Mouse (Mus musculus) E14TG2a.4 (cell line): Measurements from ENCODE around the gene Cpeb1.
A peak's percentile ranks its signal among the peaks of the same experiment; 100 is the strongest.

ENCODE experiments used
- CTCF ChIP-seq: conservative IDR thresholded peaks from 2 replicates; pipeline ENCODE4 v1.5.1; 2014; ENCODE audit warnings: low read length
- NANOG ChIP-seq: IDR thresholded peaks from 2 replicates; pipeline ENCODE4 v1.6.1; 2014; ENCODE audit warnings: borderline replicate concordance, low read length, mixed read lengths
- POU5F1 ChIP-seq: IDR thresholded peaks from 2 replicates; pipeline ENCODE4 v1.6.1; 2014; ENCODE audit warnings: low read length, borderline replicate concordance

DNA sequence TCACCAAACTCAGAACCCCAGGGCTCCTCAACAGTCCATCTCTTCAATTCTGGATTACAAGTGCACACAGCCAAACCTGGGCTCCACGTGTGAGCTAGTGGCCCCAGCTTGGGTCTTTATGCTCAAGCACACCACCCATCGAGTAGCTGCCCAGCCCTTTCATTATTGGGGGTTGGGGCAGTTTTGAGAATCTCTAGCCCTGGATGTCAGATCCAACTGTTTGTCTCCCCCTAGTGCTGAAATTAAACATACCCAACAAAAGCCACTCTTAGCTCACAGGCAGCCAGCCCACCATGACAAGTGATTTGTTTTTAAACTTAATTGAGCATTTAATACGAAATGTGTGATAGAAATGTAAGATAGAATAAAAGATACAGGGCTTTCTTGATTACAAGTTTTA, 113.7 kb downstream of the Cpeb1 start:
- TF ChIP-seq CTCF, result peak; percentile 65
- no peak for TF ChIP-seq POU5F1
- no peak for TF ChIP-seq NANOG
